Mouse (Mus musculus): ENCODE data around the gene Crcp. TPM values are rescaled to one million over a fixed set of nuclear protein-coding genes. Genes with fewer than 3 reads are reported as not detected.
A peak's percentile ranks its signal among the peaks of the same experiment; 100 is the strongest.

The Crcp gene
- polyA plus RNA-seq, 1 experiment: 17.0 TPM

GRCm38 (mm10) chr5:130073026-130073425, 43.9 kb downstream of the Crcp start, which contains the start of gene Tpst1:
TSS of gene Tpst1 (plus strand) at chr5:130073326.
- no peak for DNase-seq
- Histone ChIP-seq H3K36me3 (ENCODE audit: control insufficient read depth, insufficient read depth, low read length) (no peaks in the 10 kb centered on the region), H3K27me3 (ENCODE audit: control insufficient read depth, insufficient read depth, low read length) (no peaks in the 10 kb centered on the region), H3K4me3 (ENCODE audit: control insufficient read depth, insufficient read depth, low read length) (no peak within 1 kb of the TSS), H3K27ac (ENCODE audit: control insufficient read depth, insufficient read depth, low read length) (no peak within 1 kb of the TSS), H3K4me1 (replicated peaks; ENCODE audit: control insufficient read depth, insufficient read depth, low read length) (peaks cover under 1% of the 10 kb centered on the region; the same call in 1 of the 2 replicates)
- 98% methylated on average over 6 of the region's 6 CpGs for WGBS
- TF ChIP-seq POLR2A (IDR thresholded peaks at IDR 0.05; ENCODE audit: control insufficient read depth, extremely low read depth, insufficient read depth, low read length, poor library complexity): no peak
- TF ChIP-seq CTCF (IDR thresholded peaks at IDR 0.05; ENCODE audit: borderline replicate concordance, control insufficient read depth, extremely low read depth, insufficient read depth, low read length, poor library complexity): no peak

GRCm38 (mm10) chr5:130074491-130074890, 45.4 kb downstream of the Crcp start:
- Histone ChIP-seq H3K4me3 (ENCODE audit: control insufficient read depth, insufficient read depth, low read length) (no peak overlapping the region), H3K27ac (ENCODE audit: control insufficient read depth, insufficient read depth, low read length) (no peak overlapping the region), H3K36me3 (ENCODE audit: control insufficient read depth, insufficient read depth, low read length) (no peaks in the 10 kb centered on the region), H3K27me3 (ENCODE audit: control insufficient read depth, insufficient read depth, low read length) (no peaks in the 10 kb centered on the region), H3K4me1 (replicated peaks; ENCODE audit: control insufficient read depth, insufficient read depth, low read length) (peaks cover 9% of the 10 kb centered on the region)
- DNase-seq: no peak
- no peak for TF ChIP-seq POLR2A (IDR thresholded peaks at IDR 0.05; ENCODE audit: control insufficient read depth, extremely low read depth, insufficient read depth, low read length, poor library complexity)
- TF ChIP-seq CTCF (IDR thresholded peaks at IDR 0.05; ENCODE audit: borderline replicate concordance, control insufficient read depth, extremely low read depth, insufficient read depth, low read length, poor library complexity): no peak
- 89% methylated on average over 6 of the region's 6 CpGs for WGBS

- WGBS: 55% methylated on average over 6 of the region's 6 CpGs
Observed at GRCm38 (mm10) chr5:130076396-130076795, 47.3 kb downstream of the Crcp start.

GRCm38 (mm10) chr5:130078096-130078833, 49.2 kb downstream of the Crcp start:
- Histone ChIP-seq H3K4me3 (ENCODE audit: control insufficient read depth, insufficient read depth, low read length) (no peak overlapping the region), H3K27ac (ENCODE audit: control insufficient read depth, insufficient read depth, low read length) (no peak overlapping the region), H3K4me1 (replicated peaks; ENCODE audit: control insufficient read depth, insufficient read depth, low read length) (peaks cover 14% of the 10 kb centered on the region), H3K27me3 (ENCODE audit: control insufficient read depth, insufficient read depth, low read length) (no peaks in the 10 kb centered on the region), H3K36me3 (ENCODE audit: control insufficient read depth, insufficient read depth, low read length) (no peaks in the 10 kb centered on the region)
- TF ChIP-seq POLR2A (IDR thresholded peaks at IDR 0.05; ENCODE audit: control insufficient read depth, extremely low read depth, insufficient read depth, low read length, poor library complexity): no peak
- TF ChIP-seq CTCF (IDR thresholded peaks at IDR 0.05; ENCODE audit: borderline replicate concordance, control insufficient read depth, extremely low read depth, insufficient read depth, low read length, poor library complexity): no peak
- WGBS: 36% methylated on average over 9 of the region's 9 CpGs
- DNase-seq: no peak

More at GRCm38 (mm10) chr5:130076396-130076795, 47.3 kb downstream of the Crcp start:
- H3K36me3 ChIP-seq (ENCODE audit: control insufficient read depth, insufficient read depth, low read length): no peaks in the 10 kb centered on the region
- peaks cover 14% of the 10 kb centered on the region for H3K4me1 ChIP-seq (replicated peaks; ENCODE audit: control insufficient read depth, insufficient read depth, low read length)
- TF ChIP-seq CTCF (IDR thresholded peaks at IDR 0.05; ENCODE audit: borderline replicate concordance, control insufficient read depth, extremely low read depth, insufficient read depth, low read length, poor library complexity): no peak
- TF ChIP-seq POLR2A (IDR thresholded peaks at IDR 0.05; ENCODE audit: control insufficient read depth, extremely low read depth, insufficient read depth, low read length, poor library complexity): no peak
- H3K27me3 ChIP-seq (ENCODE audit: control insufficient read depth, insufficient read depth, low read length): no peaks in the 10 kb centered on the region
- DNase-seq: no peak
- no peak overlapping the region for H3K4me3 ChIP-seq (ENCODE audit: control insufficient read depth, insufficient read depth, low read length)
- no peak overlapping the region for H3K27ac ChIP-seq (ENCODE audit: control insufficient read depth, insufficient read depth, low read length)

GRCm38 (mm10) chr5:130078834-130079156, 49.7 kb downstream of the Crcp start:
- no peaks in the 10 kb centered on the region for H3K36me3 ChIP-seq (ENCODE audit: control insufficient read depth, insufficient read depth, low read length)
- no peaks in the 10 kb centered on the region for H3K27me3 ChIP-seq (ENCODE audit: control insufficient read depth, insufficient read depth, low read length)
- peaks cover 14% of the 10 kb centered on the region for H3K4me1 ChIP-seq (replicated peaks; ENCODE audit: control insufficient read depth, insufficient read depth, low read length)
- DNase-seq: no peak
- 72% methylated on average over 6 of the region's 6 CpGs for WGBS
- H3K27ac ChIP-seq (ENCODE audit: control insufficient read depth, insufficient read depth, low read length): no peak overlapping the region
- TF ChIP-seq CTCF (IDR thresholded peaks at IDR 0.05; ENCODE audit: borderline replicate concordance, control insufficient read depth, extremely low read depth, insufficient read depth, low read length, poor library complexity) (no peak), POLR2A (IDR thresholded peaks at IDR 0.05; ENCODE audit: control insufficient read depth, extremely low read depth, insufficient read depth, low read length, poor library complexity) (no peak)
- peak overlapping the region; percentile 80 for H3K4me3 ChIP-seq (ENCODE audit: control insufficient read depth, insufficient read depth, low read length)

- Histone ChIP-seq H3K4me1 (replicated peaks; ENCODE audit: control insufficient read depth, insufficient read depth, low read length) (peaks cover 14% of the 10 kb centered on the region), H3K4me3 (ENCODE audit: control insufficient read depth, insufficient read depth, low read length) (peak overlapping the region; percentile 80), H3K27ac (ENCODE audit: control insufficient read depth, insufficient read depth, low read length) (no peak overlapping the region), H3K36me3 (ENCODE audit: control insufficient read depth, insufficient read depth, low read length) (no peaks in the 10 kb centered on the region), H3K27me3 (ENCODE audit: control insufficient read depth, insufficient read depth, low read length) (no peaks in the 10 kb centered on the region)
- TF ChIP-seq POLR2A (IDR thresholded peaks at IDR 0.05; ENCODE audit: control insufficient read depth, extremely low read depth, insufficient read depth, low read length, poor library complexity): peak; percentile 81
- 0 out of 2 replicates have a peak, but pooled peaks have one; percentile 24 for TF ChIP-seq CTCF (IDR thresholded peaks at IDR 0.05; ENCODE audit: borderline replicate concordance, control insufficient read depth, extremely low read depth, insufficient read depth, low read length, poor library complexity)
- WGBS: 2% methylated on average over 83 of the region's 86 CpGs
- peak; percentile 93 for DNase-seq
Observed at GRCm38 (mm10) chr5:130079202-130080050, 50.3 kb downstream of the Crcp start.
